Mouse (Mus musculus) ES-E14 (cell line): ENCODE data around the gene Apopt1. TPM values are rescaled to one million over a fixed set of nuclear protein-coding genes. Genes with fewer than 3 reads are reported as not detected.

Experiments
- DNase-seq: peaks from one replicate; pipeline ENCODE4 v3.0.0-alpha.2; 2013; ENCODE audit warnings: low read depth, low spot score
- H3K27ac ChIP-seq: 2 replicates; pipeline ENCODE4 v1.5.1; 2012; ENCODE audit warnings: low read depth, mild to moderate bottlenecking, low read length, moderate library complexity, mixed read lengths; ENCODE audit not compliant: poor library complexity, insufficient read depth, severe bottlenecking
- H3K36me3 ChIP-seq: 2 replicates; pipeline ENCODE4 v1.6.1; 2012; ENCODE audit warnings: mild to moderate bottlenecking, low read length, moderate library complexity, mixed read lengths; ENCODE audit not compliant: control insufficient read depth, poor library complexity, insufficient read depth, severe bottlenecking
- H3K4me1 ChIP-seq, 2 experiments: fragments of 150-350 bp in 1 of 2; sonication (generic) in 1 of 2; 2 replicates each; pipeline ENCODE4 v1.6.1; 2012; ENCODE audit warnings: low read length in 2 of 2, mild to moderate bottlenecking in 1 of 2, mixed read lengths in 1 of 2; ENCODE audit not compliant: control insufficient read depth in 2 of 2, insufficient read depth in 2 of 2, poor library complexity in 1 of 2
- H3K4me3 ChIP-seq, 2 experiments: fragments of 150-350 bp in 1 of 2; sonication (generic) in 1 of 2; 2 replicates each; pipeline ENCODE4 v1.5.1; 2012; ENCODE audit warnings: low read length in 2 of 2, low read depth in 1 of 2, mild to moderate bottlenecking in 1 of 2, mixed read lengths in 1 of 2; ENCODE audit not compliant: insufficient read depth in 1 of 2, poor library complexity in 1 of 2, severe bottlenecking in 1 of 2
- H3K9ac ChIP-seq: 2 replicates; pipeline ENCODE4 v1.6.1; 2012; ENCODE audit warnings: low read depth, mild to moderate bottlenecking, low read length, mixed read lengths; ENCODE audit not compliant: poor library complexity, insufficient read depth, severe bottlenecking
- H3K9me3 ChIP-seq: fragments of 150-350 bp; sonication (generic); 2 replicates; pipeline ENCODE4 v1.6.1; 2012; ENCODE audit warnings: low read depth, mild to moderate bottlenecking, low read length; ENCODE audit not compliant: control insufficient read depth, insufficient read depth
- CHD2 ChIP-seq: IDR thresholded peaks from 2 replicates; pipeline ENCODE4 v1.6.1; 2014; ENCODE audit warnings: mild to moderate bottlenecking, low read depth, low read length, inconsistent platforms
- HCFC1 ChIP-seq: IDR thresholded peaks from 2 replicates; pipeline ENCODE4 v1.6.1; 2012; ENCODE audit warnings: low read length, inconsistent platforms, borderline replicate concordance; ENCODE audit not compliant: insufficient read depth
- MAFK ChIP-seq: IDR thresholded peaks from 2 replicates; pipeline ENCODE4 v1.6.1; 2014; ENCODE audit warnings: mild to moderate bottlenecking, low read depth, low read length, inconsistent platforms; ENCODE audit not compliant: insufficient read depth
- ZC3H11A ChIP-seq: IDR thresholded peaks from 2 replicates; pipeline ENCODE4 v1.6.1; 2012; ENCODE audit warnings: low read depth, mild to moderate bottlenecking, inconsistent platforms, low read length, borderline replicate concordance
- ZNF384 ChIP-seq: IDR thresholded peaks from 2 replicates; pipeline ENCODE4 v1.6.1; 2012; ENCODE audit warnings: low read depth, low read length, inconsistent platforms
- in situ Hi-C, 2 experiments: fragments of 600-800 bp; cut with MboI; formaldehyde crosslinking; loops; one replicate each; pipeline ENCODE4 v1.15.1; 2025; ENCODE audit warnings: low sequenced_read_pairs in 2 of 2, inconsistent platforms in 1 of 2; ENCODE audit not compliant: unreplicated experiment in 2 of 2
- total RNA-seq: library from RNA; depleted of rRNA; stranded (reverse); fragments of 300-350 nt; gene quantifications from 2 replicates; pipeline ENCODE4 v1.2.3, GENCODE M21; 2012

Gene Apopt1
- total RNA-seq, 1 experiment, result 15.2 TPM

DNA sequence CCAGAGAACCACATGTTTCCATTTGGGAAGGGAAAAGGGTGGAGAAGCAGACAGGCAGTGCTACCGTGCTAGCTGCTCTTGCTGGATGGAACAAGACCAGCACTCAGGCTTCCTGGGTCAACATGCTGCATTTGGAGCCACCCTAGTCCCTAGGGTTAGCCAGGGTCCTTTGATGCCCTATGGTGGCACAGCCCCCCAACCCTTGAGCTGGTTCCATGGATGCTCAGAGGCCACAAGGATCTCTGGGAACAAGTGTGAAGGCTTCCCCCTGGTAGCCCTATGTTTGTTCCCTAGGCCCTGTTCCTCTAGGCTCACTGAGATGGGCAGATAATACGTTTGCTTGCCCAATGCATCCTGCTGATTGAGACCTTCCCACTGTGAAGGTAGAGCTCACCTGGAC is 42.2 kb downstream of the Apopt1 start:
- peaks cover 0 to 11% of the 10 kb centered on the region in 2 experiments; a peak in 2 of 4 replicates for H3K4me1 ChIP-seq
- TF ChIP-seq MAFK (no peak), HCFC1 (no peak), ZNF384 (no peak), CHD2 (no peak), ZC3H11A (no peak)
- no peak for DNase-seq
- H3K36me3 ChIP-seq, result no peaks in the 10 kb centered on the region
- in situ Hi-C loops, result no loop called here
- H3K9ac ChIP-seq, result no peak overlapping the region
- no peak overlapping the region for H3K27ac ChIP-seq
- H3K4me3 ChIP-seq, result no peak overlapping the region
- H3K9me3 ChIP-seq, result no peaks in the 10 kb centered on the region

DNA sequence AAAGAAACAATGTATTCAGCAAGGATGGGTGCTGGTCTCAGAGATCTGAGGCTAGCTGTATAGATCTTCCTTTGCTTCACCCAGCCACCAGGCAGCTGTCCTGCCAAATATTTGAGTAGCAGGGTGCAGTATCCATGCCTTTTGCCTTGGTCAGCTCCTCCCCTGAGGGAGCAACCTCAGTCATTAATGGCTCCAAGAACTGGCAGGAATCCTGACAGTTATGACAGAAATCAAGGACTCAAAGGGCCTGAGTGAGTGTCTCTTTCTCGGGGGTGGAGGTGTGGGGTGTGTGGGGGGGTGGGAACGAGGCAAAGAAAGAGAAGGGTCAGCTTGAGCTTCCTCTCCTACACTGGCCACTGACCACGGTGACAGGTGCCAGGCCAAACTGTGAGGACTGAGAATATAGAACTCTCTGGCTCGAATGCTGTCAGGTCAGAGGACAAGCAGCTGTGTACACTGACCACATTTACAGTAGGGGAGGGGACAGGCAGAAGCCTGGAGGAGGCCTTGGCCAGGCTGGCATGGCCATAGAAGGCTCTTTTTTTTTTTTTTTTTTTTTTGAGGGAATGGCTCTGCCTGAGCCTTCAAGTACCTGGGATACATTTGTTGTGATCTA is 43.1 kb downstream of the Apopt1 start:
- no peak overlapping the region for H3K27ac ChIP-seq
- no peak overlapping the region for H3K4me3 ChIP-seq
- H3K9ac ChIP-seq, result no peak overlapping the region
- no peaks in the 10 kb centered on the region for H3K9me3 ChIP-seq
- H3K36me3 ChIP-seq, result no peaks in the 10 kb centered on the region
- TF ChIP-seq ZNF384 (no peak), MAFK (no peak), CHD2 (no peak), ZC3H11A (no peak), HCFC1 (no peak)
- no peak for DNase-seq
- in situ Hi-C loops, result no loop called here
- peaks cover 0 to 12% of the 10 kb centered on the region in 2 experiments; a peak in 2 of 4 replicates for H3K4me1 ChIP-seq

DNA sequence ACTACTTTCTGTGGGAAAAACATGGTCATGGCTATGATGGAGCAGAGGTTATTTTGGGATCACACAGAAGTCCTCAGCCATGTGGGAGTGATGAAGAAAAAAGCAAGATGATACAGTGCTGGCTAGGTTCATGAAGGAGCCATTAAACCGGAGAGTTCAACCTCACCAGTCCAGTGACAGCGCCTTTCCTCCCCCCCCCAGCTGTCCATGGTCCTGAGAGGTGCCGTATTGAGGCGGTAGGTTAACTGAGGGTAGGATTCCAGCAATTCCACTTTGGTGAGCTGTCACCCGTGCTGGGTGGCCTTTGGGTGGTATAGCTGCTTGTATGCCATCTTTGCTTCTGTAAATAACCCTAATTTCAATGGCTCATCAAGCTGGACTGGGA is 43.6 kb downstream of the Apopt1 start:
- Histone ChIP-seq H3K27ac (no peak overlapping the region), H3K4me1 (peaks cover 0 to 14% of the 10 kb centered on the region in 2 experiments; a peak in 2 of 4 replicates), H3K9ac (no peak overlapping the region), H3K4me3 (no peak overlapping the region), H3K36me3 (no peaks in the 10 kb centered on the region), H3K9me3 (no peaks in the 10 kb centered on the region)
- TF ChIP-seq CHD2, result no peak
- no peak for TF ChIP-seq MAFK
- no peak for TF ChIP-seq ZC3H11A
- in situ Hi-C loops, result no loop called here
- DNase-seq, result no peak

DNA sequence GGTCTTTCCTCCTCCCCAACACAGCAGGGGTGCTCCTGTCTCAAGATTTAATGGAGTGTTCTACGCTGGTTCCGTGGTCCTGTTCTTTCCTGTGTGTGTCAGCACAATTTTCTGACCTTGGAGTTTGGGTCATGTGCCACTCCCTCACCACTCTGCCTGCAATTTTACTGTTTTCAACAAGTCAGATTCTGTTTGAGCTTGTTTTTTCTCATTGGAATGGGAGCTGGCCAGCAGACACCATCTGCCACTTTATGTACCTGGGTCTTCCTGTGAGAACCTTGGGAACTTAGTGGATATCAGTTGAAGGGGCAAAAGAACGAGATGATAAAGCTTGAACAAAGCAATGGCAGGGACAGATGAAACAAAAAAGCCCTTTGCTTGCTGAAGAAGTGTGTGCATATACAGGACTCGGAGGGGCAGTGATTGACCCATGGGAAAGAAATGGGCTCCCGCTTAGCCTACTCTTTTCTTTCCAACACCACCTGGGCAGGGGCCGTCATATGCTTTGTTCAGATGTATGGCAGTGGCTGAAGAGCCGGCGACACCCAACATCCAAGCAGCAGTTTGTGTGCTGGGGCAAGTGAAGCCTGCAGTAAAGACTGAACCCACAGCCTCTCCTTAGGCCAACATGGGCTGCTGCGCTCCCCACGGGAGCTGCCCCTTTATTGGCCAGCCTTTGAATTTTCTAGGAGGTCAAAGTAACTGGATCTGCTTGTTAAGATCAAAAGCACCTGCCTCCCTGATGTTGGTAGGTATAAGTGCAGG is 44.7 kb downstream of the Apopt1 start:
- Histone ChIP-seq H3K27ac (no peak overlapping the region), H3K4me3 (peak overlapping the region; percentile 86 to 99), H3K9me3 (no peaks in the 10 kb centered on the region), H3K36me3 (no peaks in the 10 kb centered on the region; the same call in 1 of the 2 replicates), H3K4me1 (peaks cover 0 to 18% of the 10 kb centered on the region in 2 experiments; a peak in 2 of 4 replicates), H3K9ac (peak overlapping the region; percentile 74; the same call in 1 of the 2 replicates)
- DNase-seq, result no peak
- TF ChIP-seq ZNF384, result no peak
- TF ChIP-seq CHD2, result no peak
- 0 out of 2 replicates have a peak, but pooled peaks have one; percentile 10 for TF ChIP-seq MAFK
- no peak for TF ChIP-seq HCFC1
- TF ChIP-seq ZC3H11A, result no peak
- in situ Hi-C loops, result no loop called here
